Mouse (Mus musculus) forebrain, embryonic 10.5 days (tissue): ENCODE results near the gene Rarres2. TPM values are rescaled to one million over a fixed set of nuclear protein-coding genes. Genes with fewer than 3 reads are reported as not detected.
"Not testable (repeated sequence)": the region's sequence is repeated elsewhere in the genome, so short reads cannot be mapped to it uniquely, and the experiment has no call there.

Experiments used
- DNase-seq: peaks from one replicate; pipeline ENCODE4 v3.0.0-alpha.2; 2017; ENCODE audit warnings: low spot score; ENCODE audit errors: extremely low spot score
- H3K27ac ChIP-seq: fragments of 300-500 bp; sonication (generic); 2 replicates; pipeline ENCODE4 v1.5.1; 2016; ENCODE audit warnings: mild to moderate bottlenecking
- H3K27me3 ChIP-seq: fragments of 300-500 bp; sonication (generic); 2 replicates; pipeline ENCODE4 v1.6.1; 2016; ENCODE audit warnings: mild to moderate bottlenecking; ENCODE audit not compliant: poor library complexity, severe bottlenecking
- H3K36me3 ChIP-seq: fragments of 300-500 bp; sonication (generic); replicated peaks from 2 replicates; pipeline ENCODE4 v1.6.1; 2016; ENCODE audit warnings: mild to moderate bottlenecking, moderate library complexity
- H3K4me1 ChIP-seq: fragments of 300-500 bp; sonication (generic); 2 replicates; pipeline ENCODE4 v1.6.1; 2016
- H3K4me3 ChIP-seq: fragments of 300-500 bp; sonication (generic); 2 replicates; pipeline ENCODE4 v1.5.1; 2016; ENCODE audit warnings: mild to moderate bottlenecking, moderate library complexity
- H3K9me3 ChIP-seq: fragments of 300-500 bp; sonication (generic); 2 replicates; pipeline ENCODE4 v1.6.1; 2016; ENCODE audit warnings: mild to moderate bottlenecking, moderate library complexity
- WGBS: fragments of 180-500 bp; shearing (Covaris S2); methylation state at CpG from one replicate; pipeline ENCODE4 v1.1.7; 2016; 5-methylcytosine and 5-hydroxymethylcytosine counted together
- polyA plus RNA-seq: library from polyadenylated mRNA; unstranded; fragments of >200 nt; fragmentation: Nextera tagmentation; extraction: Ambion mirVana; gene quantifications from 2 replicates; pipeline ENCODE4 v1.2.1, GENCODE M21; 2016

Gene Rarres2
- polyA plus RNA-seq, 1 experiment from 2014 or later: 0.41 TPM

DNA sequence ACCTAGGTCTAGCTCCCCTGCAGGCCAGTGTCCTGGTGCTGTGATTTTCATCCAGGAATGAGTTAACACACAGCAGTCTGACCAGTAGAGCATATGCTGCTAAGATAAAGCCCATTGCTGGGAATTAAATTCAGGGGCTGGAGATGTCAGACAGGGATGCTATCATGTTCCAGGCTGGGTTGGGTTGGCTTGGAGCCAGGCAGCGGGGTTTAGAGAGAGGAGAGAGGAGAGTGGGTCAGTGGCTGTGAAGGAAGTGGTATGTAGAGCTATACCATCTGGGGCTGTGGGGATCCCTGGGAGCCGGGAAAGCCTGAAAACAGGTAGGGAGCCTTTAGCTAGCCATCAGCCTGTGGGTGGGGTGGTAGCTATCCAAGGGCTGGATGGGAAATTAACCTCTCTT is 41.7 kb downstream of the Rarres2 start:
- WGBS: 71% methylated on average over 2 of the region's 2 CpGs
- H3K4me3 ChIP-seq: no peak overlapping the region
- DNase-seq: no peak

DNA sequence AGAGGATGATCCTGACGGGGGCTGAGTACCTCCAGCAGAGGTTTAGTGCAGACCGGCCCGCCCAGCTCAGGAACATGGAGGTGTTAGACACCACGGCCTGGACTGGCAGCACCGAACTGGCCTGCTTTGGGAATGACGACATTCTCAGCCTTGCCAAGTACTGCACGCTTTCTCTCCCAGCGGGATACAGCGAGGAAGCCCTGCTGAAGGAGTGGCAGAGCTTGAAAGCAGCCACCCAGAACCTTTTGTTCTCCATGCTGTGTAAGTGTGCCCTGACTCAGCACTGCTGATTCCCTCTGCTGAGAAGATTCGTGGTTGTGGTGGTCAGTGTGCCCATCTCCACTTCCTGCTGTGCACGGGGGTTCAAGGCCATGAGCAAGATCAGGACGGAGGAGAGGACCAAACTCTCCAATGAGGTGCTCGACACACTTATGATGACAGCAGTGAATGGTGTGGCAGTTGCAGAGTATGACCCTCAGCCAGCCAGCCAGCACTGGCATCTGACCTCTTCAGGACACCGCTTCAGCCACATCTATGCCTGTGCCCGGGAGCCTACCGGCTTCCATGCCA is 42.6 kb downstream of the Rarres2 start:
- Histone ChIP-seq H3K9me3 (no peaks in the 10 kb centered on the region), H3K27me3 (no peaks in the 10 kb centered on the region), H3K4me3 (no peak overlapping the region), H3K27ac (no peak overlapping the region), H3K36me3 (peaks cover 21% of the 10 kb centered on the region), H3K4me1 (no peaks in the 10 kb centered on the region)
- DNase-seq: no peak
- WGBS: 91% methylated on average over 16 of the region's 16 CpGs

More for the DNA sequence above, 41.7 kb downstream of the Rarres2 start:
- Histone ChIP-seq H3K9me3 (no peaks in the 10 kb centered on the region), H3K36me3 (peaks cover 16% of the 10 kb centered on the region), H3K4me1 (no peaks in the 10 kb centered on the region), H3K27ac (no peak overlapping the region), H3K27me3 (no peaks in the 10 kb centered on the region)

DNA sequence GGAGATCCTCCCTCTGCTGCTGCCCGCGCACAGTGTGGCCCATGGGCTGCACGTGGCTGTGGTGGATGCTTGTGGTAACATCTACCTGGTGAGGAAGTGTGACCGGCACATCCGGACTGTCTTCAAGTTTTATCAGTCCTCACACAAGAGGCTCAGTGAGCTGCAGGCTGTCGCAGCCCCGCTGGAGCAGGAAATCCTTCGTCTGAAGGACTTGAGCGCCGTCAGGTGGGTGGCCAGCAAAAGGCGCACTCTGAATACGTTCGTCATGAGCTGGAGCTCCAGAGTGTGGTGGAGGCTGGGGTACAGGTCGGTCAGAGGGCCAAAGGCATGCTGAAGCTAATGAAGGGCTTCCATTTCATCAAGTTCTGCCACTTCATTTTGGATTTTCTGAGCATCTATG is 43.3 kb downstream of the Rarres2 start:
- 76% methylated on average over 14 of the region's 14 CpGs for WGBS
- Histone ChIP-seq H3K4me1 (no peaks in the 10 kb centered on the region), H3K36me3 (peaks cover 21% of the 10 kb centered on the region), H3K27ac (no peak overlapping the region), H3K27me3 (no peaks in the 10 kb centered on the region), H3K4me3 (no peak overlapping the region), H3K9me3 (no peaks in the 10 kb centered on the region)
- no peak for DNase-seq

DNA sequence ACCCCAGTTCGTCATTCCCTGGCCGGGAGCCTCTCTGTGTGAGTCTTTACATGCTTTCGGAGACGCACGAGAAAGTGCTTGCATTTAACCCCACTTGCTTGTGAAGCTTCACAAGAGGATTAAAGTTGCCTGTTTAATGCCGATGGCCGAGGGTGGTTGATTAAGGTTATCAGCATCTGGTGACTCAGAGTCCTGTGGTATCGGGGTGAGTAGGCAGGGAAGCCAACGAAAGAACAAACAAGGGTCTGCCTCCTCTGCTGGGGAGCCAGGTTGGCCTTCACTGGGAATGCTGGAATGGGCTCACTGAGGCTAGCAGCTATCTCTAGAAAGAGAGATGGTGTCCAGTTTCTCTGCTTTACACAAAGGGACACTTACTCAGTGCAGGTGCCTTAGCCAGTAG is 44.7 kb downstream of the Rarres2 start:
- no peak overlapping the region for H3K27ac ChIP-seq
- no peaks in the 10 kb centered on the region for H3K4me1 ChIP-seq
- H3K36me3 ChIP-seq: peaks cover 21% of the 10 kb centered on the region
- no peaks in the 10 kb centered on the region for H3K9me3 ChIP-seq
- no peak for DNase-seq
- no peaks in the 10 kb centered on the region for H3K27me3 ChIP-seq
- WGBS: 84% methylated on average over 9 of the region's 9 CpGs
- H3K4me3 ChIP-seq: no peak overlapping the region

DNA sequence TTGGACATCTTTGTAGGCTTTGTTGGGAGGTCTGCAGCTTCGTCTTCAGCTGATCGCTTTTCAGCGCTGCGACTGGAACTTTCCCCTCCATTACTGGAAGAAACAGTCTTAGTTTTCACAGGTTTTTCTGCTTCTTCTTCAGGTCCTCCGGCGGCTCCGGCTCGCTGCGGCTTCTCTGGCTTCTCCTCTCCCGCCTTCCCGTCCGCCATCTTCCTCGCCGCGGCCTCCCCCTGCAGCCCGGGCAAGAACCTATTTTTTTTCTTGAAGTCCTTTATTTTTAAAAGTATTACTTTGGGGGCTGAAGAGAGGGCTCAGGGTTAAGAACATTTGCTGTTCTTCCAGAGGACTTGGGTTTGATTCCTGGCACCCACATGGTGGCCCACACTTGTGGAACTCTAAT is 47.7 kb downstream of the Rarres2 start:
- H3K27me3 ChIP-seq, DNase-seq, H3K4me1 ChIP-seq, H3K27ac ChIP-seq, H3K9me3 ChIP-seq, H3K4me3 ChIP-seq: not testable (repeated sequence)
- 98% methylated on average over 16 of the region's 16 CpGs for WGBS
- H3K36me3 ChIP-seq: peaks cover 12% of the 10 kb centered on the region; the same call in 1 of the 2 replicates

Other genes with a start within 250 kb of the Rarres2 start
- 23.7 and 24.5 TPM in 2 replicates for gene Krba1, start 177.2 kb downstream of the Rarres2 start, polyA plus RNA-seq
- gene Zfp467, start 127.0 kb downstream of the Rarres2 start, polyA plus RNA-seq: 12.9 and 13.1 TPM in 2 replicates
- 0.15 and 0.19 TPM in 2 replicates for gene Sspo, start 124.6 kb downstream of the Rarres2 start, polyA plus RNA-seq
- 43.4 and 44.0 TPM in 2 replicates for gene Atp6v0e2, start 35.2 kb downstream of the Rarres2 start, polyA plus RNA-seq
- gene Lrrc61, start 18.0 kb downstream of the Rarres2 start, polyA plus RNA-seq: 15.2 and 16.5 TPM in 2 replicates
- gene Gm45021, start 16.8 kb upstream of the Rarres2 start, polyA plus RNA-seq: not detected in 2 replicates
- 53.1 and 56.8 TPM in 2 replicates for gene Repin1, start 21.1 kb upstream of the Rarres2 start, polyA plus RNA-seq
- gene Gm44965, start 21.2 kb upstream of the Rarres2 start, polyA plus RNA-seq: 1.2 and 2.3 TPM in 2 replicates
- 8.8 and 11.1 TPM in 2 replicates for gene Zfp775, start 29.3 kb upstream of the Rarres2 start, polyA plus RNA-seq
- 0.46 and 0.83 TPM in 2 replicates for gene AI854703, start 54.0 kb upstream of the Rarres2 start, polyA plus RNA-seq
- 0.31 and 0.33 TPM in 2 replicates for gene Gimap8, start 74.4 kb upstream of the Rarres2 start, polyA plus RNA-seq
- 4.0 TPM in 2 replicates for gene Gimap9, start 103.3 kb upstream of the Rarres2 start, polyA plus RNA-seq
- gene Gimap4, start 111.8 kb upstream of the Rarres2 start, polyA plus RNA-seq: 5.9 and 6.8 TPM in 2 replicates
- 8.4 and 9.7 TPM in 2 replicates for gene Gimap6, start 135.4 kb upstream of the Rarres2 start, polyA plus RNA-seq
- not detected in 2 replicates for gene Gm28053, start 145.8 kb upstream of the Rarres2 start, polyA plus RNA-seq
- not detected in 2 replicates for gene Gimap7, start 145.8 kb upstream of the Rarres2 start, polyA plus RNA-seq
- gene Gimap1, start 166.3 kb upstream of the Rarres2 start, polyA plus RNA-seq: 5.9 and 6.1 TPM in 2 replicates
- gene Gimap5, start 173.4 kb upstream of the Rarres2 start, polyA plus RNA-seq: 0.62 and 1.0 TPM in 2 replicates
- not detected in 2 replicates for gene Gimap3, start 198.1 kb upstream of the Rarres2 start, polyA plus RNA-seq